Mouse (Mus musculus): ENCODE data around the gene Nme7. TPM values are rescaled to one million over a fixed set of nuclear protein-coding genes. Genes with fewer than 3 reads are reported as not detected.
A peak's percentile ranks its signal among the peaks of the same experiment; 100 is the strongest.

Nme7 gene
- polyA plus RNA-seq, 1 experiment from 2014 or later: 7.6 TPM

DNA sequence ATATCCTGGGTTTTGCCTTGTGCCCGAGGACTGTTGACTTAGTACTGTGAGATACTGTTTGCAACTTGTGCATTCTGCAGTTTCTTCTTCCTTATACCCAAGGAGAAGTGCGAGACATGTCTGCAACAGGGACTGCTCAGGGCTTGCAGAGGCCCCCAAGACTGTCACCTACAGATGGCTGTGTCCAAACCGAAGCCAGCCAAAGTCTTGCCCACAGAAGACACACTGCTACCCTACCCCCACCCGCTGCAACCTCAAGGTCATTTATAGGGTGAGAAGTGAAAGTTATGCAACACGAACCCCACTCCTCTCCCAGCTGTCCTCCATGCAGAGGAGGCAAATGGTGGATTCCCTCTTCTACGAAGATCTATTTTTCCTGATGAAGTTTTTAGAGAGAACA is 148.7 kb downstream of the Nme7 start:
- DNase-seq: no peak
- no peak for TF ChIP-seq EP300 (IDR thresholded peaks at IDR 0.05; ENCODE audit: low read depth)
- TF ChIP-seq CTCF (IDR thresholded peaks at IDR 0.05; ENCODE audit: low read depth): no peak
- peaks cover 11% of the 10 kb centered on the region for H3K27me3 ChIP-seq (ENCODE audit: insufficient read depth, low read length)

DNA sequence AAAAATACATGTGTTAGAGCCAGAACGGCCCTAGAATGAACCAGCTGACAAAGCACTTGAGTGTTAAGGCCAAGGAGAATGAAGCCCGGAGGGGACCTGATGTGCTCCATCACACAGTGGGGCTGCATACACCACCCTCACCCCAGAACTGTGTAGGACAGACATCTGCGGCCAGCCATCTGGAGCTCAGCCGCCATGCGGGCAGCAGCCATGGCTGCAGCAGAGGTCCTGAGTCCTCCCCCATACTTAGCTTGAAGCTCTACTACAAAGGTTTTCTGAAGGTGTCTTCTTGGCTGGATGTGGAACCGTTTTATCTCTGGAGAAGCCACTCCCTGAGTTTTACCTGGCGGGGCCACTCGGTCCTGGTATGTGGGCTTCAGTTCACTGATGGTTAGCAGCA is 149.2 kb downstream of the Nme7 start:
- ATAC-seq (no peak), DNase-seq (no peak)
- no peak overlapping the region for H3K27ac ChIP-seq (ENCODE audit: low read depth)
- peaks cover 16% of the 10 kb centered on the region for H3K4me1 ChIP-seq (ENCODE audit: insufficient read depth)
- TF ChIP-seq EP300 (IDR thresholded peaks at IDR 0.05; ENCODE audit: low read depth): no peak
- no peak for TF ChIP-seq CTCF (IDR thresholded peaks at IDR 0.05; ENCODE audit: low read depth)
- no peaks in the 10 kb centered on the region for H3K9me3 ChIP-seq (ENCODE audit: low read length)
- peaks cover 17% of the 10 kb centered on the region for H3K27me3 ChIP-seq (ENCODE audit: insufficient read depth, low read length)
- H3K4me2 ChIP-seq (ENCODE audit: low read depth, low read length): no peak overlapping the region; the same call in 1 of the 2 replicates
- no peak overlapping the region for H3K9ac ChIP-seq (replicated peaks)
- peaks cover 25% of the 10 kb centered on the region for H3K36me3 ChIP-seq (replicated peaks; ENCODE audit: insufficient read depth, low read length)
- H3K4me3 ChIP-seq (ENCODE audit: low read depth, low read length): no peak overlapping the region
- WGBS (ENCODE audit: insufficient replicate concordance): 77% methylated on average over 8 of the region's 8 CpGs

More for the DNA sequence above, 148.7 kb downstream of the Nme7 start:
- Histone ChIP-seq H3K4me1 (ENCODE audit: insufficient read depth) (peaks cover 16% of the 10 kb centered on the region), H3K9me3 (ENCODE audit: low read length) (no peaks in the 10 kb centered on the region), H3K36me3 (replicated peaks; ENCODE audit: insufficient read depth, low read length) (peaks cover 28% of the 10 kb centered on the region), H3K4me3 (ENCODE audit: low read depth, low read length) (no peak overlapping the region), H3K9ac (replicated peaks) (no peak overlapping the region), H3K4me2 (ENCODE audit: low read depth, low read length) (no peak overlapping the region), H3K27ac (ENCODE audit: low read depth) (no peak overlapping the region)
- 54% methylated on average over 6 of the region's 6 CpGs for WGBS (ENCODE audit: insufficient replicate concordance)
- no peak for ATAC-seq

DNA sequence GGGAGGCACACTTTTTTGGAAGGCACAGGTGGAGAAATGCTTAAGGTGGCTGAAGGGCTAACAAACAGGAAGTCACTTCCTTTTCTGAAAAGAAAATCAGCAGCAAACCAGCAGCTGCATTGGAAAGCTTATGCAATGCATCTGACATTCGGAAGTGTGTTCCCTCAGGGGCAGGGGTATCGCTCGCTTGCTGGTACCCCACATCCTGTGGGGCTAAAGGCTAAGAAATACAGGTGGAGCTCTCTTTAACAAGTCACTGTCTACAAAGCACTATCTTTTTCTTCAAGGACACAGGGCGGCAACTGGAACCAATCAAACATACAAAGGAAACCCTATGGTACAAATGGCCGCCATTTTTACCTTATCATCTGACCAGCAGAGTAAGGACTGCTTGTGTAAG is 149.8 kb downstream of the Nme7 start:
- WGBS (ENCODE audit: insufficient replicate concordance): 37% methylated on average over 5 of the region's 5 CpGs

DNA sequence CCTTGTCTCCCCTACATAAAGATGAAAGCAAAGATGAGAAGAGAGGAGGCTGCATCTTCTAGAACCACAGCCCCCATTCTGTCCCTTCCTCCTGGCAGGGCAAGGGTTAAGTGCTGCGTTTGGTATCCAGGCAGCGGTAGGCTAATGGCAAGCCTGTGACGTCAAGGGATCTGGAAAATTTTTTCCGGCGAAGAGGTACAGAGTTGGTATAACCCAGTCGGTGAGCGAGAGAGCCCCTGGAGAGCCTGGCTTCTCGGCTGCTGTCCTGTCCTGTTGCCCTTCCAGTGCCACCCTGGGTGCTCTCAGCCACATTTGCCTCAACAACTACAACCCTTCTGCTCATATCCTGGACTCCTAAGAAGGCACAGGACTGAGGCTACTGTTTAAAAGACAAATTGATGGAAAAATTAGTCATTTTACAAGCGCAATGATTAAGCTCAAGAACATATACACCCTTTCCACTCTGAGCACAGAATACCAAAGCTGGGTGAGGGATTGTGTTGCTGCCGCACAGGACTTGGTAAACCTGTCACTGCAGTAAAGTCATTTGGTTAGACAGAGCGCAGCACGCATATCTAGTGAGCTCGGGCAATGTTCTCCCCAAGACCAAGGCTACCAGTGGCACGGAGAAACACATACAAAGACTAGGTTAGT is 151.0 kb downstream of the Nme7 start:
- ATAC-seq: no peak
- TF ChIP-seq CTCF (IDR thresholded peaks at IDR 0.05; ENCODE audit: low read depth) (no peak), EP300 (IDR thresholded peaks at IDR 0.05; ENCODE audit: low read depth) (no peak)
- peak overlapping the region; percentile 76 for H3K4me2 ChIP-seq (ENCODE audit: low read depth, low read length)
- peaks cover 17% of the 10 kb centered on the region for H3K36me3 ChIP-seq (replicated peaks; ENCODE audit: insufficient read depth, low read length)
- no peaks in the 10 kb centered on the region for H3K9me3 ChIP-seq (ENCODE audit: low read length)
- peak overlapping the region; percentile 73 for H3K4me3 ChIP-seq (ENCODE audit: low read depth, low read length)
- no peak overlapping the region for H3K27ac ChIP-seq (ENCODE audit: low read depth)
- H3K9ac ChIP-seq (replicated peaks): peak overlapping the region; percentile 23
- peaks cover 16% of the 10 kb centered on the region for H3K4me1 ChIP-seq (ENCODE audit: insufficient read depth)
- peak; percentile 45 for DNase-seq
- 50% methylated on average over 14 of the region's 14 CpGs for WGBS (ENCODE audit: insufficient replicate concordance)
- H3K27me3 ChIP-seq (ENCODE audit: insufficient read depth, low read length): peaks cover 24% of the 10 kb centered on the region

More for the DNA sequence above, 149.8 kb downstream of the Nme7 start:
- peaks cover 20% of the 10 kb centered on the region for H3K36me3 ChIP-seq (replicated peaks; ENCODE audit: insufficient read depth, low read length)
- no peaks in the 10 kb centered on the region for H3K9me3 ChIP-seq (ENCODE audit: low read length)
- no peak overlapping the region for H3K9ac ChIP-seq (replicated peaks)
- H3K4me1 ChIP-seq (ENCODE audit: insufficient read depth): peaks cover 16% of the 10 kb centered on the region
- ATAC-seq (no peak), DNase-seq (no peak)
- H3K4me3 ChIP-seq (ENCODE audit: low read depth, low read length): peak overlapping the region; percentile 73; the same call in 1 of the 2 replicates
- H3K27me3 ChIP-seq (ENCODE audit: insufficient read depth, low read length): peaks cover 23% of the 10 kb centered on the region
- 0 out of 2 replicates have a peak overlapping the region, but pooled peaks have one; percentile 51 for H3K27ac ChIP-seq (ENCODE audit: low read depth)
- H3K4me2 ChIP-seq (ENCODE audit: low read depth, low read length): peak overlapping the region; percentile 76
- no peak for TF ChIP-seq EP300 (IDR thresholded peaks at IDR 0.05; ENCODE audit: low read depth)
- TF ChIP-seq CTCF (IDR thresholded peaks at IDR 0.05; ENCODE audit: low read depth): no peak

DNA sequence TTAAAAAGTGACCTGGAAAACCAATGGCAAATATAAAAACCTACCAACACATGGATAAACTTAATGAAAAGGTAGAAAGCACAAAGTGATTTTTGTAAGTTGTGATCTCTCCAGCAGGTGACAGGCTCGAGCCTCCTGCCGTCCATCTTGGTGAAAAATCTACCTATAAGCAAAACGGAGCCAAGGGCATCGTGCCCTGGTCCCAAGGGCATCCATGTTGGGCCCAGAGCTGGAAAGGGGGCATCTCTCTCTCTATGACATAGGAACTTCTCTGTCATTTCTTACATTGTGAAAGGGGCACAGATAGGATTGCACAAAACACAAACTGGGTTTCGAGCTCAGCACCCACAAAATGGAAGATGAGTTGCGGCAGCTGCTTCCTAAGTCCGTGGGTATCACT is 151.7 kb downstream of the Nme7 start:
- no peak for ATAC-seq
- peak overlapping the region; percentile 91 for H3K27ac ChIP-seq (ENCODE audit: low read depth)
- H3K9ac ChIP-seq (replicated peaks): peak overlapping the region; percentile 81
- 48% methylated on average over 7 of the region's 7 CpGs for WGBS (ENCODE audit: insufficient replicate concordance)
- H3K4me2 ChIP-seq (ENCODE audit: low read depth, low read length): peak overlapping the region; percentile 76
- H3K36me3 ChIP-seq (replicated peaks; ENCODE audit: insufficient read depth, low read length): peaks cover 17% of the 10 kb centered on the region
- peaks cover 20% of the 10 kb centered on the region for H3K4me1 ChIP-seq (ENCODE audit: insufficient read depth)
- no peaks in the 10 kb centered on the region for H3K9me3 ChIP-seq (ENCODE audit: low read length)
- DNase-seq: no peak
- TF ChIP-seq CTCF (IDR thresholded peaks at IDR 0.05; ENCODE audit: low read depth) (peak; percentile 60), EP300 (IDR thresholded peaks at IDR 0.05; ENCODE audit: low read depth) (no peak)
- peaks cover 24% of the 10 kb centered on the region for H3K27me3 ChIP-seq (ENCODE audit: insufficient read depth, low read length)
- peak overlapping the region; percentile 73 for H3K4me3 ChIP-seq (ENCODE audit: low read depth, low read length)

DNA sequence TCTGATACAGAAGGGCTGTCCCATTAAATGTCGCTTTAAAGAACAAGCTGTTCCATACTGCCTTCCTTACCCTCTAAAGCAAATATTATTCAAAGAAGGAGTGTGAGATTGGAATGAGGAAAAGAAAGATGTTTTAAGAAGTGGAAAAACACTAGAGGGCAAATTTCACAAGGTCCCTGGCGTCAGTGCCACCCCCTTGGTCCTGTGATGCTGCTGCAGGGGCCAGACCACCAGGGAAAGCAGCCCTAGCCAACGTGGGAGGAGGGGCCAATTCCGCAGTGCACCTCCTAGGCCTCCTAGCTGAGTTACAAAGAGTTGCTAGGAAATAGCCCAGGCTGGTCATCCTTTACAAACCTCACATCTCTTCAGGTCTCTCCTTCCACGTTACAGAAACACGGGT is 152.1 kb downstream of the Nme7 start:
- TF ChIP-seq EP300 (IDR thresholded peaks at IDR 0.05; ENCODE audit: low read depth) (no peak), CTCF (IDR thresholded peaks at IDR 0.05; ENCODE audit: low read depth) (no peak)
- peak overlapping the region; percentile 81 for H3K9ac ChIP-seq (replicated peaks)
- DNase-seq: no peak
- ATAC-seq: no peak
- 26% methylated on average over 6 of the region's 6 CpGs for WGBS (ENCODE audit: insufficient replicate concordance)
- H3K27ac ChIP-seq (ENCODE audit: low read depth): peak overlapping the region; percentile 91
- peaks cover 23% of the 10 kb centered on the region for H3K4me1 ChIP-seq (ENCODE audit: insufficient read depth)
- H3K36me3 ChIP-seq (replicated peaks; ENCODE audit: insufficient read depth, low read length): peaks cover 16% of the 10 kb centered on the region
- H3K9me3 ChIP-seq (ENCODE audit: low read length): no peaks in the 10 kb centered on the region
- H3K4me3 ChIP-seq (ENCODE audit: low read depth, low read length): peak overlapping the region; percentile 73
- H3K27me3 ChIP-seq (ENCODE audit: insufficient read depth, low read length): peaks cover 24% of the 10 kb centered on the region
- peak overlapping the region; percentile 76 for H3K4me2 ChIP-seq (ENCODE audit: low read depth, low read length)
